In the genomic region with DNA sequence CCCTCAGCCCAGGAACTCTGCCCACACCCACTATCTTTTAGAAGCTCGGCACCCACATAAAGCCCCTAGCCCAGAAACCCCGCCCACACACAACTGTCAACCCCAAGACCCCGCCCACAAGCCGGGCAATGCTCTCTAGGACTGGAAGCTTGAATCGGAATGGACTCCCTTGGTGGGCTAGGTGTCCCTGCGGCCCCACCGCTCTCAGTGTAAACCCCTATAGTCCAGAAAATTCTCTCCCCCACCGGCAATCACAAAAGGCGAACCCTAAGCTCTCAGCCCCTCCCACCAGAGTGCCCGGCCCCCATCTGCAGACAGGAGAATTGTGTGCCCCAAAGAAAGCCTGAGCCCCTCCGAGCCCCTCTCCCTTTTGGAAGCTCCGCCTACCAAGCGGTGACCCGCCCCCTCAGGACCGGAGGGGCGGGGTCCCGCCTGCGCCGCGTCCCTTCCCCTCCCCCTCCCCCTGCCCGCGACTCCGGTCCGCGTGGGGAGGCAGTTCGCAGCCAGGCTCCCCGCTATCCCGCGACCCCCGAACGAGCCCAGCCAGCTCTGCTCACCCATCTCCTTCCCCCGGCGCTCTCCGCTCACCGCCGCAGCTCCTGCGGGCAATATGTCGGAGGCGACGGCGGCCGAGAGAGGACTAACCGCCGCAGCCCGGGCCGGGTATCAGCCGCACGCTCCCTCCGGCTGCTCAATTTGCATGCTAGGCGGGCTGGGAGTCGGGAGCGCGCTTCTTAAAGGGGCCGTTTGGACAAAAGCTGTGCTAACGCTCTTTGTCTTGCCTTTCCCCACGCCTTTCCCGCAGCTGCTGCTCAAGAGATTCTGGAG, we compare ENCODE assay signal across 7 mouse cellular contexts. TPM values are rescaled to one million over a fixed set of nuclear protein-coding genes. Genes with fewer than 3 reads are reported as not detected.
DNase-seq lines count a peak whose midpoint lies in the region; ATAC-seq lines count a peak whose summit lies in the region.

A gene (minus strand): TSS at position 681 of the 828 bp plus-strand sequence.

- H3K27me3 ChIP-seq in intestine, embryonic 16.5 days (replicated peaks; ENCODE audit: control insufficient read depth, insufficient read depth, low read length): no peaks in the 10 kb centered on the region
- H3K27me3 ChIP-seq in midbrain, embryonic 11.5 days (ENCODE audit: control insufficient read depth, insufficient read depth, low read length): no peaks in the 10 kb centered on the region

- H3K36me3 ChIP-seq in intestine, embryonic 16.5 days (ENCODE audit: control insufficient read depth, insufficient read depth, low read length): 0 out of 2 replicates have a peak, but pooled peaks cover 3% of the 10 kb centered on the region
- peaks cover 15% of the 10 kb centered on the region; the same call in 1 of the 2 replicates for H3K36me3 ChIP-seq in midbrain, embryonic 11.5 days (ENCODE audit: control insufficient read depth, insufficient read depth, low read length)

- no peaks in the 10 kb centered on the region for H3K9me3 ChIP-seq in intestine, embryonic 16.5 days (ENCODE audit: control insufficient read depth, low read length)
- H3K9me3 ChIP-seq in midbrain, embryonic 11.5 days (ENCODE audit: control insufficient read depth, low read length): no peaks in the 10 kb centered on the region

- H3K4me2 ChIP-seq in intestine, embryonic 16.5 days (ENCODE audit: low read depth, low read length): peak within 1 kb of the TSS; percentile 82
- H3K4me2 ChIP-seq in midbrain, embryonic 11.5 days: peak within 1 kb of the TSS; percentile 47

- DNase-seq in adrenal gland, adult 2 months: peak; percentile 95
- DNase-seq in embryo, embryonic 11.5 days (ENCODE audit: low read depth, low spot score): peak; percentile 88
- DNase-seq in gastrocnemius, postnatal 4 days (ENCODE audit: low spot score in 2 of 2): peak; percentile 79 to 91
- DNase-seq in left cerebral cortex, postnatal 36 days (ENCODE audit: low spot score in 2 of 2): peak; percentile 93 to 94
- DNase-seq in midbrain, embryonic 11.5 days (ENCODE audit: low spot score, missing footprints): peak; percentile 99
- DNase-seq in skeletal muscle tissue, adult 2 months (ENCODE audit: low read depth, low spot score): peak; percentile 79

- H3K4me1 ChIP-seq in intestine, embryonic 16.5 days (ENCODE audit: control insufficient read depth, insufficient read depth, low read length): peaks cover 6% of the 10 kb centered on the region; the same call in 1 of the 2 replicates
- peaks cover 7% of the 10 kb centered on the region for H3K4me1 ChIP-seq in midbrain, embryonic 11.5 days (ENCODE audit: control insufficient read depth, insufficient read depth, low read length)

- WGBS in intestine, embryonic 16.5 days: under 1% methylated on average over 52 of the region's 57 CpGs
- WGBS in midbrain, embryonic 11.5 days: under 1% methylated on average over 57 of the region's 57 CpGs

- ATAC-seq in intestine, embryonic 16.5 days: peak; percentile 93
- peak; percentile 89 for ATAC-seq in midbrain, embryonic 11.5 days (ENCODE audit: low FRiP score)

- intact Hi-C loops in left cerebral cortex, postnatal 36 days (cut with DNase I): loop anchor here (5.0 to 10.0 kb wide), 2 partner anchors 126 to 388 kb away; no protein-coding TSS in a partner anchor

- peak within 1 kb of the TSS; percentile 79 for H3K9ac ChIP-seq in intestine, embryonic 16.5 days (ENCODE audit: low read depth, low read length)
- peak within 1 kb of the TSS; percentile 79 for H3K9ac ChIP-seq in midbrain, embryonic 11.5 days (ENCODE audit: low read length)

- peak within 1 kb of the TSS; percentile 77 for H3K4me3 ChIP-seq in intestine, embryonic 16.5 days (ENCODE audit: low read length)
- H3K4me3 ChIP-seq in midbrain, embryonic 11.5 days (ENCODE audit: low read depth, low read length): peak within 1 kb of the TSS; percentile 53

- peak within 1 kb of the TSS; percentile 79 for H3K27ac ChIP-seq in intestine, embryonic 16.5 days (ENCODE audit: low read length)
- H3K27ac ChIP-seq in midbrain, embryonic 11.5 days (ENCODE audit: low read depth, low read length): peak within 1 kb of the TSS; percentile 95

RNA-seq across cellular contexts. Expression of the gene that starts here (rescaled TPM):
- 10 to 100 TPM; 10.3 to 15.1 TPM for total RNA-seq in adrenal gland, adult 2 months (2021)
- polyA plus RNA-seq in adrenal gland, adult 2 months (2012; rRNA removed): 26.5 and 28.8 TPM in 2 replicates
- total RNA-seq in gastrocnemius, postnatal 4 days (2021): 1 to 10 TPM; 7.3 to 7.8 TPM
- 9.2 and 10.6 TPM in 2 replicates for polyA plus RNA-seq in intestine, embryonic 16.5 days (2015; fragmentation: Nextera tagmentation; extraction: Ambion mirVana)
- 10 to 100 TPM; 10.3 to 18.0 TPM for total RNA-seq in left cerebral cortex, postnatal 36 days (2021)
- 35.6 and 36.3 TPM in 2 replicates for polyA plus RNA-seq in midbrain, embryonic 11.5 days (2014; fragmentation: Nextera tagmentation; extraction: Ambion mirVana)

Comparison
In these comparisons a context has a peak if more than half of its experiments do, and no peak if none do; other contexts are left out.
1. Peak in every context shown above with its lines: DNase-seq, ATAC-seq, H3K4me3 ChIP-seq and H3K27ac ChIP-seq.